Comparison of ENCODE assay signal across 14 mouse cellular contexts in genomic region chr12:16593014-16593413, GRCm38 (mm10).
"Had no signal": no experiment of that assay in that cellular context is flagged by ENCODE, and none has a peak within 500 bp of the region (broad histone marks: within the 10 kb centered on the region; RNA-seq: fewer than 3 reads in every experiment).

No protein-coding gene starts in this region.

- DNase-seq: kidney, adult 8-10 months; kidney, postnatal 25 days; liver, embryonic 13.5 days; liver, postnatal 0 days; right cerebral cortex, adult 18-20 months; right cerebral cortex, postnatal 25 days; thymus, adult 2 months; thymus, postnatal 25 days had no signal

- H3K27ac ChIP-seq: left cerebral cortex, adult 2 months; limb, embryonic 15.5 days; liver, embryonic 13.5 days; macrophage; midbrain, embryonic 12.5 days; stomach, postnatal 0 days had no signal

- H3K36me3 ChIP-seq: limb, embryonic 15.5 days; liver, embryonic 13.5 days; midbrain, embryonic 12.5 days had no signal

- H3K9me3 ChIP-seq: limb, embryonic 15.5 days; liver, embryonic 13.5 days; midbrain, embryonic 12.5 days had no signal

- H3K4me3 ChIP-seq: left cerebral cortex, adult 2 months; limb, embryonic 15.5 days; liver, embryonic 13.5 days; megakaryocyte, embryonic 14.5 days; midbrain, embryonic 12.5 days had no signal

- H3K27me3 ChIP-seq: limb, embryonic 15.5 days had no signal
